Mouse (Mus musculus): ENCODE results near the gene Olfr1510. TPM values are rescaled to one million over a fixed set of nuclear protein-coding genes. Genes with fewer than 3 reads are reported as not detected.
"Not testable (repeated sequence)": the region's sequence is repeated elsewhere in the genome, so short reads cannot be mapped to it uniquely, and the experiment has no call there.

Olfr1510 gene
- not detected in 2 replicates for polyA plus RNA-seq (2015; fragmentation: Nextera tagmentation; extraction: Ambion mirVana)

- no peaks in the 10 kb centered on the region for H3K4me1 ChIP-seq
- no peak for ATAC-seq
- WGBS: 85% methylated on average over 3 of the region's 3 CpGs
- no peaks in the 10 kb centered on the region for H3K36me3 ChIP-seq (ENCODE audit: poor library complexity, severe bottlenecking)
- no peak within 1 kb of the TSS for H3K4me2 ChIP-seq
- H3K9ac ChIP-seq: no peak within 1 kb of the TSS
- H3K27me3 ChIP-seq: no peaks in the 10 kb centered on the region
- H3K9me3 ChIP-seq (replicated peaks): no peaks in the 10 kb centered on the region
- no peak within 1 kb of the TSS for H3K4me3 ChIP-seq
- no peak within 1 kb of the TSS for H3K27ac ChIP-seq
Measured at GRCm38 (mm10) chr14:52414273-52414672, at the start of gene Olfr1510. TSS of gene Olfr1510 (minus strand) at chr14:52414373.

- Histone ChIP-seq H3K36me3 (ENCODE audit: poor library complexity, severe bottlenecking) (no peaks in the 10 kb centered on the region), H3K27me3 (no peaks in the 10 kb centered on the region), H3K4me1 (no peaks in the 10 kb centered on the region), H3K4me3 (no peak overlapping the region), H3K9me3 (replicated peaks) (0 out of 2 replicates have a peak, but pooled peaks cover under 1% of the 10 kb centered on the region), H3K27ac (no peak overlapping the region), H3K9ac (no peak overlapping the region), H3K4me2 (no peak overlapping the region)
- ATAC-seq: no peak
Measured at GRCm38 (mm10) chr14:52461928-52462327, 47.8 kb upstream of the Olfr1510 start.

DNA sequence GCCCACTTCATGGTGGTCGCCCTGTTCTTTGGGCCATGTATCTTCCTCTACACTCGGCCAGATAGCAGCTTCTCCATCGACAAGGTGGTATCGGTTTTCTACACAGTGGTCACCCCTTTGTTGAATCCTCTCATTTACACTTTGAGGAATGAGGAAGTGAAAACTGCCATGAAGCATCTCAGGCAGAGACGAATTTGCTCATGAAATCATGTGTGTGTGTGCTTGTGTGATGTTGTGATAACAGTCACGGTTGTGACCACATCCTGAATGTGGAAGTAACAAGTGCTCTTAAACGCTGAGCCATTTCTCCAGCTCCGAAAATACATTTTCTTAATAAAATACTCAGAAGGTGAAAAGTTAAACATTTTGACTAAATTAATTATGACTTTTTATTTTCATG lies 37.0 kb upstream of the Olfr1510 start:
- no peak overlapping the region for H3K27ac ChIP-seq
- no peak overlapping the region for H3K4me3 ChIP-seq
- H3K27me3 ChIP-seq: no peaks in the 10 kb centered on the region
- no peak for ATAC-seq
- no peaks in the 10 kb centered on the region for H3K9me3 ChIP-seq (replicated peaks)
- H3K9ac ChIP-seq: no peak overlapping the region
- H3K4me1 ChIP-seq: no peaks in the 10 kb centered on the region
- WGBS: 90% methylated on average over 8 of the region's 8 CpGs
- H3K36me3 ChIP-seq (ENCODE audit: poor library complexity, severe bottlenecking): no peaks in the 10 kb centered on the region
- no peak overlapping the region for H3K4me2 ChIP-seq

GRCm38 (mm10) chr14:52442690-52443089 lies 28.5 kb upstream of the Olfr1510 start, which contains the start of gene Olfr1509:
TSS of gene Olfr1509 (plus strand) at chr14:52442990.
- H3K9me3 ChIP-seq (replicated peaks): no peaks in the 10 kb centered on the region
- no peak within 1 kb of the TSS for H3K9ac ChIP-seq
- H3K27ac ChIP-seq: no peak within 1 kb of the TSS
- no peaks in the 10 kb centered on the region for H3K27me3 ChIP-seq
- no peak within 1 kb of the TSS for H3K4me3 ChIP-seq
- ATAC-seq: no peak
- no peak within 1 kb of the TSS for H3K4me2 ChIP-seq
- H3K36me3 ChIP-seq (ENCODE audit: poor library complexity, severe bottlenecking): no peaks in the 10 kb centered on the region
- no peaks in the 10 kb centered on the region for H3K4me1 ChIP-seq

- no peaks in the 10 kb centered on the region for H3K4me1 ChIP-seq
- H3K27me3 ChIP-seq: no peaks in the 10 kb centered on the region
- H3K4me2 ChIP-seq: no peak overlapping the region
- no peak overlapping the region for H3K9ac ChIP-seq
- H3K4me3 ChIP-seq: no peak overlapping the region
- no peaks in the 10 kb centered on the region for H3K36me3 ChIP-seq (ENCODE audit: poor library complexity, severe bottlenecking)
- H3K9me3 ChIP-seq (replicated peaks): no peaks in the 10 kb centered on the region
- no peak for ATAC-seq
- 100% methylated on average over 1 of the region's 1 CpGs for WGBS
- H3K27ac ChIP-seq: no peak overlapping the region
Measured at GRCm38 (mm10) chr14:52427686-52428085, 13.5 kb upstream of the Olfr1510 start.

DNA sequence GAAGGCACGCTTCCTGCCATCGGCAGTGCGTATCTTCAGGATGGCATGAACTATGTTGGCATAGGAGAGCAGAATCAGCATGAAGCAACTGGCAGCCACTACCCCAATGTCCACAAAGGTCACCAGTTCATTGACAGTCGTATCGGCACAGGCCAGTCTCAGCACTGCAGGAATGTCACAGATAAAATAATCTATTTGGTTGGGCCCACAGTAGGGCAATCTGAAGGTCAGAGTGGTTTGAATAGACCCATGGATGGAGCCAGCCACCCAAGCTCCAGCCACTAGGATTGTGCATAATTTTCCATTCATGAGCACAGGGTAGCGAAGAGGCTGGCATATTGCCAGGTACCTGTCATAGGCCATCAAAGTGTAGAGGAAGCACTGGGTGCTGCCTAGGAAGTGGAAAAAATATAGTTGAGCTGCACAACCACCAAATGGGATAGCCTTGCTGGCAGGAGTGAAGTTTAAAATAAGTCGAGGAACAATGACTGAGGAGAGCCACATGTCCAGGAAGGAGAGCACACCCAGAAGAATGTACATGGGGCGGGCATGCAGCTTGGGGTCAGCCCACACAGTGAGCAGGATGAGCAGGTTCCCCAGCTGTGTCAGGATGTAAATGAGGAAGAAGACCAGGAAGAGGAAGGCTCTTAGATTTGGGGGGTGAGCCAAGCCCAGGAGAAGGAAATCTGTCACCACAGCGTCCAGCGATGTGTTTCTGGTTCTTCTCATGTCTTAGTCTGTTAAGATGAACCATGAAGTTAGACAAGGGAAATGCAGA lies 3.8 kb downstream of the Olfr1510 start:
- H3K36me3 ChIP-seq (ENCODE audit: poor library complexity, severe bottlenecking); H3K27ac ChIP-seq; H3K9ac ChIP-seq; H3K4me1 ChIP-seq; H3K9me3 ChIP-seq (replicated peaks); H3K27me3 ChIP-seq; ATAC-seq; H3K4me2 ChIP-seq; H3K4me3 ChIP-seq: not testable (repeated sequence)
- 82% methylated on average over 8 of the region's 10 CpGs for WGBS

DNA sequence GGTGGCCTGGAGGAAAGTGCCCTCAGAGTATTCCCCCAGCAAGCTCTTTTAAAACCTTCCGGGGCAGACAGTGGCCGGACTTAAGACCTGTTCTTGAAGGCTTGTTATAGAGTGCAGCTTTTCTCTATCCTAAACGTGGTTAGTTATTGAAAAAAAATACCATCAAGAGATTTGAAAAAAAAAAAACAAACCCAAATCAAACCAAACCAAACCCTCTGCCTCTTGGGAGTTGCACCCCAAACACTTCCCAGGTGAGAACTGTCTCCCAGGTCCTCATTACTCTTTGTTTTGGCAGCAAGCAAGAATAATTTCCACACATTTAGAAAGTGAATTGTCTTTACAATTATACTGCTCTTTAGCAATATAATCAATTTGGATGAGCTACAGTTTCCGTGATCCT lies 16.9 kb downstream of the Olfr1510 start, which contains the start of gene Olfr1511:
Gene Olfr1511, minus strand, starts transcription at position 101 of the 400 bp plus-strand sequence.
- no peak for ATAC-seq
- no peaks in the 10 kb centered on the region for H3K27me3 ChIP-seq
- no peaks in the 10 kb centered on the region for H3K9me3 ChIP-seq (replicated peaks)
- 82% methylated on average over 4 of the region's 4 CpGs for WGBS
- H3K4me2 ChIP-seq: no peak within 1 kb of the TSS
- no peak within 1 kb of the TSS for H3K9ac ChIP-seq
- H3K36me3 ChIP-seq (ENCODE audit: poor library complexity, severe bottlenecking): no peaks in the 10 kb centered on the region
- no peak within 1 kb of the TSS for H3K27ac ChIP-seq
- no peak within 1 kb of the TSS for H3K4me3 ChIP-seq
- no peaks in the 10 kb centered on the region for H3K4me1 ChIP-seq

- not testable (repeated sequence) for H3K4me1 ChIP-seq; H3K36me3 ChIP-seq (ENCODE audit: poor library complexity, severe bottlenecking); H3K27ac ChIP-seq; H3K9ac ChIP-seq; H3K27me3 ChIP-seq; H3K9me3 ChIP-seq (replicated peaks); H3K4me2 ChIP-seq; H3K4me3 ChIP-seq; ATAC-seq
- 89% methylated on average over 9 of the region's 9 CpGs for WGBS
Measured at GRCm38 (mm10) chr14:52390084-52390848, 23.9 kb downstream of the Olfr1510 start.

DNA sequence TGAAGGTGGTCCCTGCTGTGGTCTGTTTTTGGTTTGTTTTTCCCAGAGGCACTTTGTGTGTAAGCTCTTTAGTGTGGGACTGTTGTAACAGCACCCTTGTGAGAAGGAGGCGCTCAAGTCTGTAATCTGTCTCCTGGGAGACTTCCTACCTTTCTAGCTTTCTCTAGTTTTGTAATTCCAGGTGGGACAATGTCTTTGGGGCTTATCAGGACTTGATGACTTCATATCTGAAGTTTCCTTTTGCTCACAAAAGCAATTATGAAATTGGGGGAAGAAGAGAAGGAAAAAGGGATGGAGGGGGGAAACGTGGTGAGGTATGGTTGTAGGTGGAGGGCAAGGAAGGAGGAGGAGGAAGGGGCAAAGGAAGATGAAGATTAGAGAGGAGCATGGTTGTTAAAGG lies 35.1 kb downstream of the Olfr1510 start, which contains the start of gene Olfr1512:
Gene Olfr1512, minus strand, starts transcription at position 101 of the 400 bp plus-strand sequence.
- no peak for ATAC-seq
- Histone ChIP-seq H3K9ac (no peak within 1 kb of the TSS), H3K9me3 (replicated peaks) (no peaks in the 10 kb centered on the region), H3K4me1 (no peaks in the 10 kb centered on the region), H3K36me3 (ENCODE audit: poor library complexity, severe bottlenecking) (no peaks in the 10 kb centered on the region), H3K27me3 (no peaks in the 10 kb centered on the region), H3K4me2 (no peak within 1 kb of the TSS), H3K27ac (no peak within 1 kb of the TSS), H3K4me3 (no peak within 1 kb of the TSS)
- 90% methylated on average over 2 of the region's 2 CpGs for WGBS

DNA sequence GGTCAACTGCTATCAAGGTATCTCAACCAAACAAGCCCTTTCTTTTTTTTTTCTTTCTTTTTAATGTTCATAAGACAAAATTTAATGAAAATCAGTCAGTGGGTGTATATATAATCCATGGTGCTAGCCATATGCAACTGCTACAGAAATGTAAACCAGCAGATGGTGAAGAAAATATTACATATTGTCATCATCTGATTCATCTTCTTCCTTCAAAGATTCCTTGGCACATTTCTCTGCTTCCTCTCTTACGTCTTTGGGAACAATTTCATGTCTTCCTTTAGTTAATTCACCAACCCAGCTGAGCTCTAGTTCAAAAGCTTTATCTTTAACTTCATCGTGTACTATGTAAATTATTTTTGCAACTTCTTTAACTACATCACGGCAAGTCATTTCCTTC lies 45.4 kb downstream of the Olfr1510 start:
- Histone ChIP-seq H3K4me2 (no peak overlapping the region), H3K9ac (no peak overlapping the region), H3K27ac (no peak overlapping the region), H3K27me3 (no peaks in the 10 kb centered on the region), H3K4me1 (no peaks in the 10 kb centered on the region), H3K36me3 (ENCODE audit: poor library complexity, severe bottlenecking) (no peaks in the 10 kb centered on the region), H3K4me3 (no peak overlapping the region), H3K9me3 (replicated peaks) (no peaks in the 10 kb centered on the region)
- 88% methylated on average over 3 of the region's 3 CpGs for WGBS
- no peak for ATAC-seq

All from forebrain, embryonic 13.5 days (tissue).